Mouse (Mus musculus) midbrain, postnatal 0 days (tissue): Measurements from ENCODE around the gene Sin3b. TPM values are rescaled to one million over a fixed set of nuclear protein-coding genes. Genes with fewer than 3 reads are reported as not detected.
A peak's percentile ranks its signal among the peaks of the same experiment; 100 is the strongest.
"Not testable (repeated sequence)": the region's sequence is repeated elsewhere in the genome, so short reads cannot be mapped to it uniquely, and the experiment has no call there.

ENCODE experiments used
- ATAC-seq: fragments of 200-750 bp; cut with Nextera tagmentation; 2 replicates; pipeline ENCODE4 v1.8.0; 2017; ENCODE audit warnings: moderate number of reproducible peaks, mild to moderate bottlenecking, moderate TSS enrichment, moderate library complexity; ENCODE audit not compliant: low FRiP score
- DNase-seq: peaks from one replicate; pipeline ENCODE4 v3.0.0-alpha.2; 2015; ENCODE audit warnings: low spot score
- H3K27ac ChIP-seq: fragments of 300-500 bp; sonication (generic); 2 replicates; pipeline ENCODE4 v1.5.1; 2014; ENCODE audit warnings: low read depth, mild to moderate bottlenecking, low read length, mixed read lengths
- H3K27me3 ChIP-seq: fragments of 300-500 bp; sonication (generic); 2 replicates; pipeline ENCODE4 v1.6.1; 2014; ENCODE audit warnings: low read length, control low read depth, mixed read lengths; ENCODE audit not compliant: insufficient read depth
- H3K36me3 ChIP-seq: fragments of 300-500 bp; sonication (generic); 2 replicates; pipeline ENCODE4 v1.6.1; 2014; ENCODE audit warnings: low read length, control low read depth, mixed read lengths; ENCODE audit not compliant: insufficient read depth
- H3K4me1 ChIP-seq: fragments of 300-500 bp; sonication (generic); 2 replicates; pipeline ENCODE4 v1.6.1; 2014; ENCODE audit warnings: mild to moderate bottlenecking, control low read depth, antibody characterized with exemption, low read length, mixed read lengths; ENCODE audit not compliant: insufficient read depth
- H3K4me2 ChIP-seq: fragments of 300-500 bp; sonication (generic); 2 replicates; pipeline ENCODE4 v1.6.1; 2014; ENCODE audit warnings: low read depth, mild to moderate bottlenecking, low read length, mixed read lengths; ENCODE audit not compliant: poor library complexity, severe bottlenecking
- H3K4me3 ChIP-seq: fragments of 300-500 bp; sonication (generic); 2 replicates; pipeline ENCODE4 v1.5.1; 2014; ENCODE audit warnings: low read depth, mild to moderate bottlenecking, low read length, moderate library complexity
- H3K9ac ChIP-seq: fragments of 300-500 bp; sonication (generic); replicated peaks from 2 replicates; pipeline ENCODE4 v1.6.1; 2014; ENCODE audit warnings: mild to moderate bottlenecking, low read length, moderate library complexity, mixed read lengths; ENCODE audit not compliant: poor library complexity, severe bottlenecking
- H3K9me3 ChIP-seq: fragments of 300-500 bp; sonication (generic); 2 replicates; pipeline ENCODE4 v1.6.1; 2016; ENCODE audit warnings: low read length, control low read depth
- CTCF ChIP-seq: IDR thresholded peaks from 2 replicates; pipeline ENCODE4 v1.5.1; 2016; ENCODE audit warnings: antibody characterized with exemption, mild to moderate bottlenecking
- WGBS: fragments of 180-500 bp; shearing (Covaris S2); extraction: QIAGEN DNeasy Blood & Tissue Kit; methylation state at CpG from one replicate; pipeline ENCODE4 v1.1.7; 2014; 5-methylcytosine and 5-hydroxymethylcytosine counted together
- polyA plus RNA-seq: library from polyadenylated mRNA; unstranded; fragments of >200 nt; fragmentation: Nextera tagmentation; extraction: Ambion mirVana; gene quantifications from 2 replicates; pipeline ENCODE4 v1.2.1, GENCODE M21; 2015
- total RNA-seq: library from RNA; depleted of rRNA; stranded (reverse); fragments of >200 nt; gene quantifications from 2 replicates; pipeline ENCODE4 v1.2.3, GENCODE M21; 2014; rRNA removed

Sin3b gene
- total RNA-seq (210 and 256 TPM in 2 replicates), polyA plus RNA-seq (231 and 234 TPM in 2 replicates)

- H3K27ac ChIP-seq = peak within 1 kb of the TSS; percentile 47; the same call in 1 of the 2 replicates
- H3K4me2 ChIP-seq = peak within 1 kb of the TSS; percentile 96
- no peaks in the 10 kb centered on the region for H3K27me3 ChIP-seq
- H3K36me3 ChIP-seq = peaks cover 29% of the 10 kb centered on the region
- ATAC-seq (peak; percentile 99), DNase-seq (peak; percentile 90)
- 19% methylated on average over 41 of the region's 56 CpGs for WGBS
- TF ChIP-seq CTCF = no peak
- peaks cover 6% of the 10 kb centered on the region; the same call in 1 of the 2 replicates for H3K4me1 ChIP-seq
- no peaks in the 10 kb centered on the region for H3K9me3 ChIP-seq
- H3K4me3 ChIP-seq = peak within 1 kb of the TSS; percentile 99
- peak within 1 kb of the TSS; percentile 98 for H3K9ac ChIP-seq
Observed at GRCm38 (mm10) chr8:72722769-72723650, at the start of gene Sin3b. Gene Sin3b (plus strand): TSS chr8:72723285.

GRCm38 (mm10) chr8:72674184-72674583, 48.9 kb upstream of the Sin3b start:
- Histone ChIP-seq H3K4me1 (no peaks in the 10 kb centered on the region), H3K9ac (no peak overlapping the region), H3K4me2 (no peak overlapping the region), H3K27ac (no peak overlapping the region), H3K9me3 (no peaks in the 10 kb centered on the region), H3K36me3 (no peaks in the 10 kb centered on the region), H3K27me3 (no peaks in the 10 kb centered on the region), H3K4me3 (no peak overlapping the region)
- no peak for ATAC-seq
- 74% methylated on average over 2 of the region's 2 CpGs for WGBS
- TF ChIP-seq CTCF = peak; percentile 31; the same call in 1 of the 2 replicates
- no peak for DNase-seq

GRCm38 (mm10) chr8:72676436-72676835, 46.6 kb upstream of the Sin3b start:
- no peaks in the 10 kb centered on the region for H3K27me3 ChIP-seq
- H3K9me3 ChIP-seq = no peaks in the 10 kb centered on the region
- no peaks in the 10 kb centered on the region for H3K36me3 ChIP-seq
- no peaks in the 10 kb centered on the region for H3K4me1 ChIP-seq
- WGBS = 59% methylated on average over 4 of the region's 4 CpGs
- TF ChIP-seq CTCF = no peak
- H3K9ac ChIP-seq = no peak overlapping the region
- no peak for DNase-seq
- no peak overlapping the region for H3K4me3 ChIP-seq
- H3K4me2 ChIP-seq = no peak overlapping the region
- no peak overlapping the region for H3K27ac ChIP-seq
- ATAC-seq = no peak

GRCm38 (mm10) chr8:72676844-72677243, 46.2 kb upstream of the Sin3b start:
- not testable (repeated sequence) for H3K4me3 ChIP-seq, H3K4me2 ChIP-seq, H3K9ac ChIP-seq, H3K27ac ChIP-seq, H3K36me3 ChIP-seq, H3K9me3 ChIP-seq, H3K27me3 ChIP-seq, DNase-seq, ATAC-seq, H3K4me1 ChIP-seq
- WGBS = 43% methylated on average over 2 of the region's 2 CpGs

GRCm38 (mm10) chr8:72677331-72677730, 45.8 kb upstream of the Sin3b start:
- no peaks in the 10 kb centered on the region for H3K36me3 ChIP-seq
- H3K4me3 ChIP-seq = no peak overlapping the region
- DNase-seq (no peak), ATAC-seq (no peak)
- no peaks in the 10 kb centered on the region for H3K27me3 ChIP-seq
- H3K27ac ChIP-seq = no peak overlapping the region
- WGBS = 73% methylated on average over 5 of the region's 5 CpGs
- TF ChIP-seq CTCF = no peak
- H3K9me3 ChIP-seq = no peaks in the 10 kb centered on the region
- no peaks in the 10 kb centered on the region for H3K4me1 ChIP-seq
- no peak overlapping the region for H3K4me2 ChIP-seq
- H3K9ac ChIP-seq = no peak overlapping the region

GRCm38 (mm10) chr8:72680133-72680532, 43.0 kb upstream of the Sin3b start:
- peak; percentile 74 for DNase-seq
- TF ChIP-seq CTCF = peak; percentile 82
- Histone ChIP-seq H3K36me3 (no peaks in the 10 kb centered on the region), H3K27ac (no peak overlapping the region), H3K9me3 (no peaks in the 10 kb centered on the region), H3K27me3 (no peaks in the 10 kb centered on the region), H3K9ac (no peak overlapping the region), H3K4me1 (no peaks in the 10 kb centered on the region), H3K4me2 (no peak overlapping the region), H3K4me3 (no peak overlapping the region)
- 7% methylated on average over 3 of the region's 3 CpGs for WGBS
- no peak for ATAC-seq
